Mouse (Mus musculus): ENCODE results near the gene Pecr. TPM values are rescaled to one million over a fixed set of nuclear protein-coding genes. Genes with fewer than 3 reads are reported as not detected.

Pecr gene
- 16.4 and 17.9 TPM in 2 replicates for polyA plus RNA-seq (2011; ENCODE audit: insufficient read length, low read depth, missing spikeins)

- H3K4me3 ChIP-seq (ENCODE audit: insufficient read depth, low read length): peak within 1 kb of the TSS; percentile 85
- no peak within 1 kb of the TSS; the same call in 1 of the 2 replicates for H3K27ac ChIP-seq (ENCODE audit: insufficient read depth, low read length)
- TF ChIP-seq CTCF (IDR thresholded peaks at IDR 0.05; ENCODE audit: borderline replicate concordance, insufficient read depth, low read length): no peak
- TF ChIP-seq POLR2A (IDR thresholded peaks at IDR 0.05; ENCODE audit: low read depth, low read length): peak; percentile 87
Observed at GRCm38 (mm10) chr1:72283992-72284485, at the start of gene Pecr, which contains the start of gene Tmem169. Gene Pecr, minus strand, starts transcription at chr1:72284314. Gene Tmem169, plus strand, starts transcription at chr1:72284369.

GRCm38 (mm10) chr1:72326162-72326821, 42.2 kb upstream of the Pecr start:
- TF ChIP-seq CTCF (IDR thresholded peaks at IDR 0.05; ENCODE audit: borderline replicate concordance, insufficient read depth, low read length) (no peak), POLR2A (IDR thresholded peaks at IDR 0.05; ENCODE audit: low read depth, low read length) (no peak)
- no peak overlapping the region for H3K4me3 ChIP-seq (ENCODE audit: insufficient read depth, low read length)

More at GRCm38 (mm10) chr1:72283992-72284485, at the start of gene Pecr, which contains the start of gene Tmem169:
- H3K4me1 ChIP-seq (ENCODE audit: control insufficient read depth, insufficient read depth, low read length): no peaks in the 10 kb centered on the region

GRCm38 (mm10) chr1:72323248-72323647, 39.1 kb upstream of the Pecr start:
- TF ChIP-seq CTCF (IDR thresholded peaks at IDR 0.05; ENCODE audit: borderline replicate concordance, insufficient read depth, low read length) (no peak), POLR2A (IDR thresholded peaks at IDR 0.05; ENCODE audit: low read depth, low read length) (no peak)
- H3K4me1 ChIP-seq (ENCODE audit: control insufficient read depth, insufficient read depth, low read length): no peaks in the 10 kb centered on the region
- no peak overlapping the region for H3K27ac ChIP-seq (ENCODE audit: insufficient read depth, low read length)
- H3K4me3 ChIP-seq (ENCODE audit: insufficient read depth, low read length): no peak overlapping the region

More at GRCm38 (mm10) chr1:72326162-72326821, 42.2 kb upstream of the Pecr start:
- Histone ChIP-seq H3K27ac (ENCODE audit: insufficient read depth, low read length) (no peak overlapping the region), H3K4me1 (ENCODE audit: control insufficient read depth, insufficient read depth, low read length) (no peaks in the 10 kb centered on the region)

- Histone ChIP-seq H3K4me3 (ENCODE audit: insufficient read depth, low read length) (no peak overlapping the region), H3K27ac (ENCODE audit: insufficient read depth, low read length) (no peak overlapping the region), H3K4me1 (ENCODE audit: control insufficient read depth, insufficient read depth, low read length) (no peaks in the 10 kb centered on the region)
- TF ChIP-seq POLR2A (IDR thresholded peaks at IDR 0.05; ENCODE audit: low read depth, low read length): no peak
- no peak for TF ChIP-seq CTCF (IDR thresholded peaks at IDR 0.05; ENCODE audit: borderline replicate concordance, insufficient read depth, low read length)
Observed at GRCm38 (mm10) chr1:72320759-72321158, 36.6 kb upstream of the Pecr start.

GRCm38 (mm10) chr1:72316901-72317300, 32.8 kb upstream of the Pecr start:
- Histone ChIP-seq H3K4me3 (ENCODE audit: insufficient read depth, low read length) (no peak overlapping the region), H3K27ac (ENCODE audit: insufficient read depth, low read length) (no peak overlapping the region), H3K4me1 (ENCODE audit: control insufficient read depth, insufficient read depth, low read length) (no peaks in the 10 kb centered on the region)
- no peak for TF ChIP-seq POLR2A (IDR thresholded peaks at IDR 0.05; ENCODE audit: low read depth, low read length)
- no peak for TF ChIP-seq CTCF (IDR thresholded peaks at IDR 0.05; ENCODE audit: borderline replicate concordance, insufficient read depth, low read length)

- TF ChIP-seq POLR2A (IDR thresholded peaks at IDR 0.05; ENCODE audit: low read depth, low read length): no peak
- TF ChIP-seq CTCF (IDR thresholded peaks at IDR 0.05; ENCODE audit: borderline replicate concordance, insufficient read depth, low read length): no peak
Observed at GRCm38 (mm10) chr1:72316409-72316808, 32.3 kb upstream of the Pecr start.

GRCm38 (mm10) chr1:72315447-72315846, 31.3 kb upstream of the Pecr start:
- Histone ChIP-seq H3K4me1 (ENCODE audit: control insufficient read depth, insufficient read depth, low read length) (no peaks in the 10 kb centered on the region), H3K4me3 (ENCODE audit: insufficient read depth, low read length) (no peak overlapping the region), H3K27ac (ENCODE audit: insufficient read depth, low read length) (no peak overlapping the region)
- TF ChIP-seq CTCF (IDR thresholded peaks at IDR 0.05; ENCODE audit: borderline replicate concordance, insufficient read depth, low read length): no peak
- TF ChIP-seq POLR2A (IDR thresholded peaks at IDR 0.05; ENCODE audit: low read depth, low read length): no peak

More at GRCm38 (mm10) chr1:72316409-72316808, 32.3 kb upstream of the Pecr start:
- Histone ChIP-seq H3K4me3 (ENCODE audit: insufficient read depth, low read length) (no peak overlapping the region), H3K4me1 (ENCODE audit: control insufficient read depth, insufficient read depth, low read length) (no peaks in the 10 kb centered on the region), H3K27ac (ENCODE audit: insufficient read depth, low read length) (no peak overlapping the region)

GRCm38 (mm10) chr1:72313399-72314039, 29.4 kb upstream of the Pecr start:
- TF ChIP-seq POLR2A (IDR thresholded peaks at IDR 0.05; ENCODE audit: low read depth, low read length) (no peak), CTCF (IDR thresholded peaks at IDR 0.05; ENCODE audit: borderline replicate concordance, insufficient read depth, low read length) (no peak)
- H3K4me3 ChIP-seq (ENCODE audit: insufficient read depth, low read length): no peak overlapping the region
- no peaks in the 10 kb centered on the region for H3K4me1 ChIP-seq (ENCODE audit: control insufficient read depth, insufficient read depth, low read length)
- no peak overlapping the region for H3K27ac ChIP-seq (ENCODE audit: insufficient read depth, low read length)

GRCm38 (mm10) chr1:72312701-72313398, 28.7 kb upstream of the Pecr start:
- no peak overlapping the region for H3K4me3 ChIP-seq (ENCODE audit: insufficient read depth, low read length)
- H3K27ac ChIP-seq (ENCODE audit: insufficient read depth, low read length): no peak overlapping the region
- H3K4me1 ChIP-seq (ENCODE audit: control insufficient read depth, insufficient read depth, low read length): no peaks in the 10 kb centered on the region
- TF ChIP-seq CTCF (IDR thresholded peaks at IDR 0.05; ENCODE audit: borderline replicate concordance, insufficient read depth, low read length) (no peak), POLR2A (IDR thresholded peaks at IDR 0.05; ENCODE audit: low read depth, low read length) (no peak)

Data from embryonic fibroblast, embryonic 13.5 days (primary cell).